Mouse (Mus musculus): Measurements from ENCODE around the gene Ggcx.
"Not testable (repeated sequence)": the region's sequence is repeated elsewhere in the genome, so short reads cannot be mapped to it uniquely, and the experiment has no call there.

The Ggcx gene

DNA sequence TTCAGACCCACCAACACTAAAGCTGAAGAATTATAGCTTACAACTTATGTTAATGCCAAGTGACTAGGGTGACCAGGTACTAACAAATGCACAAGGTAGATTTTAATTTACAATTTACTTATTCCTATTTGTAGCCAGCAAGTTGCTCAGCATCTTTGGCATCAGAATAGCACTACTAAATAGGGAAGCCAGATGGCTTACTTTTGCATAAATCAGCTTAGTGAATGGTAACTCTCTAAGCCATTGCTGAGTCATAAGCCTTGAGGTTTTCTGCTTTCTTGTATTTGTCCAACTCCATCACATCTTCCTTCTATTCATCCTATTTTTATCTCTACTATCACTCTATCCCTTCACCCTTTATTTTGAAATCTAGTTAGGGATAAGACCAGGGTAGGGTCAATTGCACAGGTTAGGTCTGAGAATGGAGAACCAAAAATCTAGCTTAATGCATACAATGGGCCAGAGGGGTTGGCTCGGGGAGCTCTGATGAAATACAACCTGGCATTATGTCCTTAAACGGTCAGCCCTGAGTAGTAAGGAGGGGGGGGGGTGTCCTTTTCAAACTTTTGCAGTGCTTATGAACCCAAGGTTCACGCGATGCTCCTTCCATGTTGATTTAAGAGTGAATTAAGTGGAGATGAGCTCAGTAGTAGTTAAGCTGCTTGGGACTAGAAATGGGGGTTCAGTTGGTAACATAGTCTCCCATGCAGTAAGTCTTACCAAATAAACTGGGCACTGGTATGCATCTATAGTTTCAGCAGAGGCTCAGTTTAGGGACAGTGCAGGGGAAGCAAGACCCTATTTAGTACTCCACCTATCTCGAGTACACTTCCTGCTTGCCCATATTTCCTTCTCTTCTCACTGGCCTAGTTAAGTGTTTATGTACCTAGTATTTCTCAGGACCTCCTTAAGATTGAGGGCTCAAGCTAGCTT is 17.1 kb downstream of the Ggcx start:
- no peak for DNase-seq

- no peak for DNase-seq
Observed at GRCm38 (mm10) chr6:72432153-72432552, 18.0 kb downstream of the Ggcx start.

DNA sequence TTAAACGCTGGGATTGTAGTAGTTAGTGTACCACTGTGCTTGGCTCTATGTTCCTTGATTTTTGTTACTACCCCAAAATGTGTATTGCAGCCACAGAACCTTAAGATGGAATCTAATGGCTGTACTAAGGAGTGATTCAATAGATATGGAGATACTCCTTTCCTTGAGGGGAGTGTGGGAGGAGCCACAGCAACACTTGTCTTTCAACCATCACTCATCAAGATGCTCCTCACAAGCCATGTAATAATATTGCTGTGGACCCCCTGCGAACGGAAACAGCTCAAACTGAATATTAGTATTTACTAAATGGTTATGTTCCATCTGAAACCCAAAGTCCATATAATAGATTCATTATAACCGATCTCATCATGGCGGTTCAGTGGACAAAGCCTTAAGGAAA is 24.1 kb downstream of the Ggcx start:
- no peak for DNase-seq

- DNase-seq: peak; percentile 85
Observed at GRCm38 (mm10) chr6:72438862-72439354, 24.8 kb downstream of the Ggcx start.

- DNase-seq: peak; percentile 96
Observed at GRCm38 (mm10) chr6:72439355-72440185, 25.5 kb downstream of the Ggcx start, which contains the start of gene Mat2a. Mat2a (minus strand) TSS chr6:72439558.

GRCm38 (mm10) chr6:72440186-72440990 is 26.3 kb downstream of the Ggcx start:
- DNase-seq: peak; percentile 40

- DNase-seq: no peak
Observed at GRCm38 (mm10) chr6:72442921-72443604, 29.0 kb downstream of the Ggcx start.

GRCm38 (mm10) chr6:72445011-72445410 is 30.9 kb downstream of the Ggcx start:
- DNase-seq: no peak

- DNase-seq: no peak
Observed at GRCm38 (mm10) chr6:72447487-72447886, 33.4 kb downstream of the Ggcx start.

GRCm38 (mm10) chr6:72451778-72452177 is 37.7 kb downstream of the Ggcx start:
- not testable (repeated sequence) for DNase-seq

GRCm38 (mm10) chr6:72452329-72452728 is 38.2 kb downstream of the Ggcx start:
- DNase-seq: no peak

DNA sequence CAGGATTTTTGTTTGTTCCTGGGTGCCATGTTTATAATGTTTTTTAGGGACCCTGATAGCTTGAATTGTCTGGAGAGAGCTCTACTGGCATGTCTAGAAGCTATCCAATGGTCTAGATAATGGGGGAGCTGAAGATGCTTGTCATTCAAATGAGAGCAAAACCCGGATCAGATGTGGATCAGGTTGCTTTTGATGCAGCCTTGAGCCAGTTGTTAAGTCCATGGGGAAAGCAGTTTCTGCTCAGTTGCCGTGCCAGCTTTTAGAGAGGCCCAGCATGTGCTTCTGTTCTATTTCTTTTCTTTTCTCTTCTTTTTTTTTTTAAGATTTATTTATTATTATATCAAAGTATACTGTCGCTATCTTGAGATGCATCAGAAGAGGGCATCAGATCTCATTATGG is 39.5 kb downstream of the Ggcx start:
- no peak for DNase-seq

DNA sequence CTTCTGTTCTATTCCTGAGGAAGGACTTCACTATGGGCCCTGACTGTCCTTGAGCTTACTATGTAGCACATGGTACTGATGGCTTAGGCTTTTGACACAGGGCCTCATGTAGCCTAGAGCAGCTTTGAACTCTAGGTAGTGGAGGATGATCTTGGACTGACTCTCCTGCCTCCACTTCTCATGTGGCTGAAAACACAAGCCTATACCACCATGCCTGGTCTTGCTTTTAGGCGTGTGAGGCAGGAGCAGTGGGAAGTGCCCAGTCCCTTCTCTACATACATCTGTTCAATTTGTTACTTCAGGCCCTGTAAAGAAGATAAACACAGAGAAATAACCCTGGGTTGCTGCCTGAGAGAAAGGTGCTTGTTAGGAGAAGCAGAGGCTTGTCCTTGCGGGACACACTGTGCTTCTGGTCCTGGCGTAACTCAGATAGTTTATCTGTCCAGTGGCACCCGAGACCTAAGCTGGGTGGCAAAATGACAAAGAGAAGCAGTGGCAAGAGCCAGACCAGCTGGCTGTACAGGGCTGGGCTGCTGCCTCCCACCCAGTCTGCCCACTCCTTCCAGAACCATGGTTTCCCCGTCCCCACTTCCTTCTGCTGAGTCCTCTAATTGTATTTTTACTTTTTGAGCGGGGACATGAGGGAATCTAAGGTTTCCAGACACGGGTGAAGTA is 40.1 kb downstream of the Ggcx start:
- DNase-seq: no peak

GRCm38 (mm10) chr6:72454833-72455373 is 40.8 kb downstream of the Ggcx start:
- no peak for DNase-seq

GRCm38 (mm10) chr6:72456567-72456966 is 42.5 kb downstream of the Ggcx start:
- no peak for DNase-seq

GRCm38 (mm10) chr6:72458418-72458817 is 44.3 kb downstream of the Ggcx start:
- no peak for DNase-seq

DNA sequence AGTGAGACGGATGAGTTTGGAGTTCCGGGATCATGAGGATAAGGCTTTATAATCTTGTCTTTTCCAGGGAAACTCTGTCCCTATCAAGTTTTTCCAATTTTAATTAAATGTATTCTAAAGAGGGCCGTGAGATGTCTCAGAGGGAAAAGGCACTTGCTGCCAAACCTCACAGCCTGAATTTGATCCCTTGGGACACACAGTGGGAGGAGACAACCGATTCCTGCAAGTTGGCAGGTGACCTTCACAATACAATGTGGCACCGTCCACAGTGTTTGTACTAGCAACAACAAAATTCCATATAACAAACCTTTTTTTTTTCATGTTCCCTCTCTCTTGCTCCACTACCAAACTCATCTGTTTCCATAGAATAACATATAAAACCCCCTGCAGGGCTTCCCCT is 44.8 kb downstream of the Ggcx start:
- DNase-seq: no peak

GRCm38 (mm10) chr6:72460036-72460801 is 46.1 kb downstream of the Ggcx start:
- DNase-seq: no peak

DNA sequence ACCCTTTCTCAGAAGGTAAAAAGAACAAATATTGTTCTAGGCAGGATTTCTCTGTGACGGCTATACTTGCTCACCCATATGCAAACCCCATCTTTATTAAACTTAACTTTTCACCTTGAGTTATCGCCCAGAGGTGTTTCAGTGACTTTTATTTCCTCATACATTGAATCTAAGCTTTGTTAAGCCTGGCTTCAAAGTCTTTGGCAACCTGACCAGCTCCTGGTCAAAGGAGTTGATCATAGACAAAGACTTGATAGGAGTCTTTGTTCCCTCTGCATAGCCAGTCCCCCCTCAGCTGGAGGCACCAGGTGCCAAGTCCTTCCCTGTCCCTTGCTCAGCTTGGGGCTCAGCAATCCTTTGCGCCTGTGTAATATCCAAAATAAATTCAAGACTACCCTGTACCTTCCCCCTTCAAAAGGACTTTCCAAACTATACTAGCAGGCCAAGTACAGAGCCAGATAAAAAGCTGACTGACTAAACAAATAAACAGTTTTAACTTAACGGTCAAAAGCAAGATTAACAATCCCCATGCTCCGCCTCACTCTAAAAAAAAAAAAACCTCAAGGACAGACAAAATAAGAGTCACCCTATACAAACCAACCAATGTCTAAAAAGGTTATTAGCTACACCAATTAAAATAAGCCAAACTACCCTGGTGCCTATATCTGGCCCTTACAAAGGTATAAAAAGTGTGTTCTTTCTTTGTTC is 48.6 kb downstream of the Ggcx start:
- not testable (repeated sequence) for DNase-seq
